Mouse (Mus musculus) frontal cortex, postnatal 10 days (tissue): ENCODE data around the gene Mthfr.

ENCODE experiments used
- DNase-seq, 2 experiments: peaks; one replicate each; pipeline ENCODE4 v3.0.0; 2022; ENCODE audit warnings: low spot score in 2 of 2, mixed read lengths in 1 of 2

The Mthfr gene

DNA sequence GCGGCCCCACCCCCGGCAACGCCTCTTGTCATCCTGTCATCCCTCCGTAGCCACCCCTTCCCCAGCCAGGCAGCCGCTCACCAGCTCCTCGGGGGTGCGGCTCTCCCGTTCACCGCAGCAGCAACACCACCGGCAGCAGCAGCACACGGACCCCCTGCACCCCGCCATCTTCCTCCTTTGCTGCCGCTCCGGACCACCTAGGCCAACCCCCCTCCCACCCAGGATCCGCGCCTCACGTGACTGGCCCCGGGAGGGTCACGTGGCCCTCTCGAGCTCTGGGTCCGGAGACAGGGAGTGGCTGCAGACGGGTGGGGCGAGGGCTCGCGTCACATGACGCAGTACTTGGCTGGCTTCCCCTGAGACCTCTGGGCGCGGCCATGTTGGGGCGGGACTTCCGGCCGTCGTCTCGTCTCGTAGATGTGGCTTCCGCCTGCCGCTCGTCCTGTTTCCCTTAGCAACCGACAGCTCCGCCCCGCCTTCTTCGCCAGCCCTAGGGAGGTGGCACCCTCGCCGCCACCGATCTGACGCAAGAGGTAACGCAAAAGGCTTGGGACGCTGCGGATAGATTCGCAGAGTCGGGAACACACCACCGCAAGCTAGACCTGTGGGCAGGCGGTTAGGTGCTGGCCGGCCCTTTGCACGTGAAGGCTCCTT lies at the start of gene Mthfr, which contains the start of gene Clcn6:
TSS of gene Mthfr (plus strand) at position 478 of the 654 bp plus-strand sequence.
TSS of gene Clcn6 (minus strand) at position 222 of the 654 bp plus-strand sequence.
- DNase-seq: peak; percentile 99 to 100

- no peak for DNase-seq
Observed at GRCm38 (mm10) chr4:147993571-147994095, 45.2 kb upstream of the Mthfr start.

DNA sequence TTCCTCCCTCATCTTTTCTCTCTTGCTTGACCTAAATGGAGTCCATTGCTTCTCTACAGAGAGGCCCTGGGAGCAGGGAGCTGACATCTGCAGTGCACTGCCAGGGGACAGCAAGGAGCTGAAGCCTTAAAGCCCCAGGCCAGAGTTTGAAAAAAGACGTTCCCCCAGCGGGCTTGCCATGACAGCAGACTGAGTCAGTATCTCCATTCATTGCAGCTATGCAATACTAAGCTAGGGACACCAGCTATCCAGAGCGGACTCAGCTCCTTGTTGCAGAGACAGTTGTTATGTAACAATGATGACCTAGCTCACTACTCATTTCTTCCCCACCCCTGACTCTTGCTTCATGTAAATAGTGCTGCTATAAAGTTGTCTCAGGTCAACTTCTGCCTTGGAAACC lies 43.6 kb upstream of the Mthfr start:
- no peak for DNase-seq

DNA sequence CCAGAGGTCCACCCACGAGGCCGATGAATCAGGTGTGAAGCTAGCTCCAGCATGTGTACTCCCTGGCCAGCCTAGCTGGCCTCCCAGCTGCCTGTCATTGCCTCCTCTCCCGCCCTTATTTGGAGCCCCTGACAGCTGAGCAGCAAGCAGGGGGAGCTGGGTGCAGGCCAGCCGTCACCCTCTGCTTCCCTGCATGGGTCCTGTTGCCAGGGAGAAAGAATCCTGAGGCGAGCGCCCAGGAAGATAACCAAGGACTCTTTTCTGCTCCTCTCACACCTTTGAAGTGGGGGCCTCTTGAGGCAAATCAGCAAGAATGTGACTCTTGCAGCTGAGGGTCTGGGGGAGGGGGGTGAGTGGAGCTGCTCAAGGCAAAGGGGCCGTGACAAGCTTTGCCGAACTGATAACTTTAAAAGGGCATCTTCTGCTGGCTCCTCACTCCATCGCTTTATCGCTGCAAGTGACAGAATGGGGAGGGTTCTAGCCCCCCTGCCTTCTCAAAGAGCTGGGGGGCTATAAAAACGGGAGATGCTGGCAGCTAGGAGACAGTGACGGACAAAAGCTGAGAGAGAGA lies 38.6 kb upstream of the Mthfr start, which contains the start of gene Nppa:
TSS of gene Nppa (plus strand) at position 521 of the 571 bp plus-strand sequence.
- peak in 1 of 2 experiments; percentile 47 for DNase-seq

GRCm38 (mm10) chr4:148001013-148001789 lies 37.7 kb upstream of the Mthfr start:
- no peak for DNase-seq

- no peak for DNase-seq
Observed at GRCm38 (mm10) chr4:148001866-148002265, 37.0 kb upstream of the Mthfr start.

GRCm38 (mm10) chr4:148004361-148004760 lies 34.5 kb upstream of the Mthfr start:
- DNase-seq: no peak

- peak in 1 of 2 experiments; percentile 55 for DNase-seq
Observed at GRCm38 (mm10) chr4:148008412-148008811, 30.5 kb upstream of the Mthfr start.

GRCm38 (mm10) chr4:148009641-148010040 lies 29.2 kb upstream of the Mthfr start:
- DNase-seq: no peak

GRCm38 (mm10) chr4:148011332-148011731 lies 27.5 kb upstream of the Mthfr start:
- DNase-seq: no peak

DNA sequence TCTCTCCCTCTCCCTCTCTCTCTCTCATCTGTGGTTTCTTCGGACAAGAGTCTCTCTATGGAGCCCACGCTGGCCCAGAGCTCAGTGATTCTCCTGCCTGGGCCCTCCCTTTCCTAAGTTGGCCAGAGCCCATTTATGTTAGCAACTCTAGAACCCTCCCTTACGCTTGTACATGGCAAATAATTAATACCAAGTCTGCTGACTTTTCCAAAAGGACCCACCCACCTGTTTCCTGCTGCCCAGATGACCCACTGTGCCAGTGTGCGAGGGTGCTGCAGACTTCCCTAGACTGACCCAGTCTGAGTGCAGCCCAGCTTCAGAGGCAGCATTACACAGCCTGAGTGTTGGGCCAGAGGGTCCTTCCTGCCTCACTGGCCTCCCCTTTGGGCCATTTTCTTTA lies 26.7 kb upstream of the Mthfr start:
- DNase-seq: no peak

- no peak for DNase-seq
Observed at GRCm38 (mm10) chr4:148015418-148015817, 23.5 kb upstream of the Mthfr start.

DNA sequence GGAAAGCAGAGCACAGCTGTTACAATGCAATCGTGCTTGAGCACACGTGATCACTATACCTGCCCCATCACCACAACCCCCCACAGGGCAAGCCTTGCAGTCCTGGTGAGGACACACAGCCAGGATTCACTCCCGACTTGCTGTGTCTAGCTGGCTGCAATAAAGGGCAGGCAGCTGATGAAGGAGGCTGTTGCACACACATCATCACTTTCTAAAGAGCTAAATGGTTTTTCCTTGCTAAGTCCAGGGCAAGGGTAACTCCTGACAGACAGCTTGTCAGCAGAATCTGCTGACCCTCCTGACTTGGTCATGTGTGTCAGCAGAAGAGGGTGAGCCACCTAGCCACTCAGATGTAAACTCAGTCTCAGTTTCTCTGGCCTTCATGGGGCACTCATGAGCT lies 21.9 kb upstream of the Mthfr start:
- no peak for DNase-seq

DNA sequence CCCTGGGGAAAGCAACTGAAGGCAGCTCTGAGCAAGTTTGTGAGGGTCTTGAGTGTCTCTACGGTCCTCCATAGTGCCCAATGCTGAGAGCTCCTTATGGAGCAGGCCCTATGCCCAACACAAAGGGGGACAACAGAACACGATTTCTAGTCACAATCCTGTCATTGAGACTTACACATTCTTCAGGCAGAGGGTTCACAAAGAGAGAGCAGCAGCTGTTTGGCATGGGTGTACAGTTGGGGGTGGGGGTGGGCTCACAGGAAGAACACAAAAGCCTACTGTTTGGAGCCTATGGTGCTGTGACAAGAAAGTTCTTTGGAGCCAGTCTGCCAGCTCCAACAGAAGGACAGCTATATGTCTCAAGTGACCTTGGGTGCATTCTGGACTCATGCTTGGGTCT lies 20.5 kb upstream of the Mthfr start:
- no peak for DNase-seq

GRCm38 (mm10) chr4:148024003-148024402 lies 14.9 kb upstream of the Mthfr start:
- no peak for DNase-seq

GRCm38 (mm10) chr4:148029297-148029696 lies 9.6 kb upstream of the Mthfr start:
- no peak for DNase-seq

DNA sequence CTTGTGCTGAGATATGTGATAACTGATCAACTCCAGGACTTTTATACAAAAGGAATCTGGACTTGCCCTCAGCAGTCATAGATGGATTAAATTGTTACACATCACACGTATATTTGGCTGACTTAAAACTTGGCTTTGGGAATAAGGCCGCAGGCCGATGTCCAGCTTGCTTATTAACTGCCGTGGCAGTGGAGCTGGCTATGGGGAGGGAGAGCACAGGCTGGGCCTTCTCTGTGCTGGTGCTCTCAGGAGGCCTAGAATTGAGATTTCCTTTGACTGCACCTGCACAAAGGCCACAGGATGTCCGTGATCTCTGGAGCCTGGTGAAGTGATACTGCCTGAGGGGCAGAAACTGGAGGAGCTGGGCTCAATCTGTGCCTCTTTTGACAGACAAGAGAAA lies 8.4 kb upstream of the Mthfr start:
- no peak for DNase-seq

DNA sequence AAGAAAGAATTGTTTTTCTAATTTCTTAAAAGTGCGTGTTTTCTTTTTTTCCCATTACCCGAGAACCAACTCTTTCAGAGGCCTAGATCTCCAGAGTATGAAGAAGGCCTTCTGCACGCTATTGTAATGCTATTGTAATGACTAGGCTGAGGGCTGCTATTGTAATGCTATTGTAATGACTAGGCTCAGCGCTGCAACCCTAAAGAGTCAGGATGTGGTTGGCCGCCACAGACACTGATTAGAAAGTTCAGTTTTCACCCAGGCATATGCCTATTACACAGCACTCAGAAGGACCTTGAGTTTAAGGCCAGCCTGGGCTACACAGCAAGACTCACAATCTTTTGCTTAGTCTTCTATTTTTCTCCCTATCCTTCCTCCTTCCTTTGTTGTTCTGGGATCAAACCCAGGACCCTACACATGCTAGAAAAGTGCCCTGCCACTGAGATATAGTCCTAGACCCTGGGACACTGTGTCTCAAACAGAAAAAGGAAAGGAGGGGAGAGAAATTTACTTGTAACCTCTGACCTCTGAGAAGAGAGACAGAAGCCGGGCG lies 4.9 kb upstream of the Mthfr start:
- no peak for DNase-seq

DNA sequence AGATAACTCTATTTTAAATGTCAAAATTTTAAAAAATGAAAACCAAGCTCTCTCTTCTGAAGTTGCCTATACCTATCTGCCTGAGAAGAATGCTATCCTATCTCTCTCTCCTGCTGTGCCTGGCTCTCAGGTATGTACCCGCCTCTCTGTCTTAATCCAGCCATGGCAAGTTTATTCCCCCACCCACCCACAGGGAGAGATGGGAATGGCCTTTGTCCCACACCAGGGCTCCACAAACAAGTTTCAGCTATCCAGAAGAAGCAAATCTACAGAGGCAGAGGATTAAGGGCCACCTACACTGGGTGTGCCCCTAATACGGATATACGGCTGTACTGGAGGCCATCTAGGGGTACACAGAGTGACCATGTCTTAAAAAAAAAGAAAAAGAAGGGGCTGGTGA lies 3.4 kb upstream of the Mthfr start:
- DNase-seq: no peak

GRCm38 (mm10) chr4:148038079-148038599 lies 738 bp upstream of the Mthfr start:
- no peak for DNase-seq

DNA sequence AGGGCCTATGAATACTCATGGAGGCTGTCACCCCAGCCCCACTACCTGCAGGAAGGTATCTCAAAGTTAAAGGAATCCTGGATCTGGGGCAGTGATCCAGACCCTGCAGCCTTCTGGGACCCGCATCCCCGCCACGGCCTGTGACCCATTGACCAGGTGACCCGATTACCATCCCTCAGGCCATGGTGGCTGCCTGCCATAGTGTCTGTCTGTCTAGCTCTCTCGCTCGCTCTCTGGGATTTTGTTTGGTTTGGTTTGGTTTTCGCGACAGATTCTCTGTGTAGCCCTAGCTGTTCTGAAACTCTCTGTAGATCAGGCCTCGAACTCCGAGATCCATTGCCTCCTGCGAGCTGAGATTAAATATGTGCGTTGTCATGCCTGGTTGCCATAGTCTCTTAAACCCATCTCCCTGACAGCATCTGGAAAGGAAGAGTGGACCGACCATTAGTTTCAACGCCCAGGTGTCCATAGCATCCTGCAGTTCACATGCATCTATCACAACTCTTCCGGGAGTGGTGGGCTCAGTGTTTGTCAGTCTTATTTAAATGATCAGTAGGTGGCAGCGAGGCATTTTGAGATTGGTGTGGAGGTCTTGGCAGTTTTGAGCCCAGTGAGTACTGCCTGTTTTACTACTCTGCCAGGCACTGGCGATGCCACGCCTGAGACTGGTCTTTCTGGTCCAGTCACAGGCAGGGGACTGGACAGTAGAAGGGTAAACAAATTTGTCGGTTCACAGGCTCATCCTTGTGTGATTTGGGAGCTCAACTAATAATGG lies 564 bp downstream of the Mthfr start:
- no peak for DNase-seq
